Mouse (Mus musculus): ENCODE measurements around the gene Spop. TPM values are rescaled to one million over a fixed set of nuclear protein-coding genes. Genes with fewer than 3 reads are reported as not detected.

Spop gene
- polyA plus RNA-seq, 1 experiment from 2014 or later: 112 TPM

DNA sequence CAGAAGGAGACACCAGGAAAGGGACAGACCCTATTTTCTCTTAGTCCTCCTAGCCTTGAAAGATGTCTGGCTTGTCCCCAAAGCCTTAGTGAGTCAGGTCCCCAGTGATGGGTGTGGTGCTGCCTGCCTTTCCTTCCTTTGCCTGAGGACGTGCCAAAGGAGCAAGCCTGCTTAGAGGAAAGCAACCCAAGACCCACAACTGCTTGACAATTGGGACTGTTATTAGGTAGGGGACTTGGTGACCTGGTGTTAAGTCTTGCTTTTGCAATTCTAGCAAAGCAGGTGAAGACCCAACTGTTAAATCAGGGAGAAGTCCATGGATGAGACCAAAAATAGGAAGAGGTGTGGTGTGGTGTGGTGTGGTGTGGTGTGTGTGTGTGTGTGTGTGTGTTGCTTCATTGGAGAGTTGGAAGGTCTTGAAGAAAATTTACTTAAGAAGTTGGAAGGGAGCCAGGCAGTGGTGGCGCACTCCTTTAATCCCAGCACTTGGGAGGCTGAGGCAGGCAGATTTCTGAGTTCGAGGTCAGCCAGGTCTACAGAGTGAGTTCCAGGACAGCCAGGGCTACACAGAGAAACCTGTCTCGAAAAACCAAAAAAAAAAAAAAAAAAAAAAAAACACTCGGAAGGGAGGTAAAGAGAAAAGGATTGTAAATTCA, 30.4 kb upstream of the Spop start:
- no peak overlapping the region for H3K4me2 ChIP-seq
- no peak for ATAC-seq (ENCODE audit: insufficient read depth)
- H3K4me1 ChIP-seq (ENCODE audit: insufficient read depth): peaks cover 5% of the 10 kb centered on the region; the same call in 1 of the 2 replicates
- TF ChIP-seq CTCF (IDR thresholded peaks at IDR 0.05; ENCODE audit: low read depth): no peak
- no peak for DNase-seq
- no peak overlapping the region for H3K9ac ChIP-seq
- H3K4me3 ChIP-seq (ENCODE audit: low read depth, low read length): no peak overlapping the region
- 88% methylated on average over 5 of the region's 5 CpGs for WGBS
- peaks cover 45% of the 10 kb centered on the region for H3K36me3 ChIP-seq (ENCODE audit: insufficient read depth)
- H3K27me3 ChIP-seq (ENCODE audit: insufficient read depth, low read length): no peaks in the 10 kb centered on the region
- no peak overlapping the region for H3K27ac ChIP-seq (ENCODE audit: low read depth)
- H3K9me3 ChIP-seq (ENCODE audit: low read depth, low read length): no peaks in the 10 kb centered on the region

DNA sequence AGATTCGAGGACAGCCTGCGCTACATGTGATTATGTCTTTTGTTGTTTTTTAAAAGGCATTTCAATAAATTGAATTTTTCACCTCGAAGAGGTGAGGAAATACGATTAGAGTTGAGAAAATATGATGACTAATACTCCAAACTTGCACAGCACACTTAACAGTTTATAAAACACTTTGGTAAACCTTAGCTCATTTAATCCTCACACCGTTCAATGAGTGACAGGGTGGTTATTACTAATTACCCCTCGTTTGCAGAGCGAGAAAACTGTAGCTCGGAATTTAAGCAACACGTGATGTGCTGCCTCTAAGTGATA, 29.9 kb upstream of the Spop start:
- peak overlapping the region; percentile 97 for H3K4me3 ChIP-seq (ENCODE audit: low read depth, low read length)
- peaks cover 50% of the 10 kb centered on the region for H3K36me3 ChIP-seq (ENCODE audit: insufficient read depth)
- peak overlapping the region; percentile 88 for H3K9ac ChIP-seq
- H3K9me3 ChIP-seq (ENCODE audit: low read depth, low read length): no peaks in the 10 kb centered on the region
- no peaks in the 10 kb centered on the region for H3K27me3 ChIP-seq (ENCODE audit: insufficient read depth, low read length)
- peaks cover 5% of the 10 kb centered on the region; the same call in 1 of the 2 replicates for H3K4me1 ChIP-seq (ENCODE audit: insufficient read depth)
- no peak for TF ChIP-seq CTCF (IDR thresholded peaks at IDR 0.05; ENCODE audit: low read depth)
- ATAC-seq (ENCODE audit: insufficient read depth): no peak
- no peak overlapping the region; the same call in 1 of the 2 replicates for H3K27ac ChIP-seq (ENCODE audit: low read depth)
- H3K4me2 ChIP-seq: peak overlapping the region; percentile 67
- 38% methylated on average over 9 of the region's 9 CpGs for WGBS
- no peak for DNase-seq

DNA sequence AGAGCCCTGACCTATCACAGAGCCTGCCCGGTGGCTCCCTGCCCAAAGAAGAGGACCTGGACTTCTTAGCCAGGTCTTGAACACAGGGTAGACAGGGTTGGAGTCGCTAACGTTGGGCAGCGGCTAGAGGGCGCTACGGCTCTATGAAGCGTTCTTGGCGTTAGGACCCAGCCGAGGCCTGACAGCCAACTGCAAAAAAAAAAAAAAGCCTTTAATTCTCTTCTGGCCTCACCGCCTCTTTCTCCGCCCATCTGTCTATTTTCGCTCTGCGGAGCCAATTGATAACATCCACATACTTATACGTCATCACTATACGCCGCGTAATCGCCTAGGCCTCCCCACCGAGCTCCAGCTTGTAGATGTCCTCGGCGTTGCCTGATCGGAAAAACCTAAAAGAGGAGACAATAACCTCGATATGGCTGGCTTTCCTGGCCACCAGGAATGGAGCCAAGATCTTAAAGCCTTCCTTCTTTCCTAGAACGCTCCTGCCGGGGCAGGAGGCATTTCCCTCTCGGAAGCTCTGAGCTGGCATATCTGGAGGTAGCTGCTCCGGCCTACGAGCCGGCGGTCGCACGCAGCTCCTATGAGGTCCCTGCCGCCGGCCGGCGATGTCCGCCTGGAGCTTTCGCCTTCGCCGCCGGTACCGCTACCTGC, 29.4 kb upstream of the Spop start, which contains the start of gene Slc35b1:
Slc35b1 (plus strand) TSS at position 374 of the 654 bp plus-strand sequence.
- Histone ChIP-seq H3K27ac (ENCODE audit: low read depth) (peak within 1 kb of the TSS; percentile 91), H3K4me3 (ENCODE audit: low read depth, low read length) (peak within 1 kb of the TSS; percentile 97), H3K9me3 (ENCODE audit: low read depth, low read length) (no peaks in the 10 kb centered on the region), H3K4me1 (ENCODE audit: insufficient read depth) (peaks cover 5% of the 10 kb centered on the region; the same call in 1 of the 2 replicates), H3K9ac (peak within 1 kb of the TSS; percentile 88), H3K27me3 (ENCODE audit: insufficient read depth, low read length) (no peaks in the 10 kb centered on the region), H3K4me2 (peak within 1 kb of the TSS; percentile 67), H3K36me3 (ENCODE audit: insufficient read depth) (peaks cover 54% of the 10 kb centered on the region)
- DNase-seq: peak; percentile 100
- under 1% methylated on average over 42 of the region's 42 CpGs for WGBS
- peak; percentile 98 for ATAC-seq (ENCODE audit: insufficient read depth)
- TF ChIP-seq CTCF (IDR thresholded peaks at IDR 0.05; ENCODE audit: low read depth): peak; percentile 89

GRCm38 (mm10) chr11:95384973-95385320, 28.9 kb upstream of the Spop start:
- Histone ChIP-seq H3K4me1 (ENCODE audit: insufficient read depth) (peaks cover 5% of the 10 kb centered on the region; the same call in 1 of the 2 replicates), H3K4me2 (peak overlapping the region; percentile 67), H3K27me3 (ENCODE audit: insufficient read depth, low read length) (no peaks in the 10 kb centered on the region), H3K4me3 (ENCODE audit: low read depth, low read length) (peak overlapping the region; percentile 97), H3K27ac (ENCODE audit: low read depth) (peak overlapping the region; percentile 91), H3K36me3 (ENCODE audit: insufficient read depth) (peaks cover 56% of the 10 kb centered on the region), H3K9ac (peak overlapping the region; percentile 88), H3K9me3 (ENCODE audit: low read depth, low read length) (no peaks in the 10 kb centered on the region)
- DNase-seq (no peak), ATAC-seq (ENCODE audit: insufficient read depth) (peak; percentile 24)
- TF ChIP-seq CTCF (IDR thresholded peaks at IDR 0.05; ENCODE audit: low read depth): 0 out of 2 replicates have a peak, but pooled peaks have one; percentile 16
- 0% methylated on average over 14 of the region's 14 CpGs for WGBS

- Histone ChIP-seq H3K27me3 (ENCODE audit: insufficient read depth, low read length) (no peaks in the 10 kb centered on the region), H3K27ac (ENCODE audit: low read depth) (no peak overlapping the region), H3K9ac (no peak overlapping the region), H3K4me3 (ENCODE audit: low read depth, low read length) (no peak overlapping the region), H3K4me1 (ENCODE audit: insufficient read depth) (peaks cover 5% of the 10 kb centered on the region; the same call in 1 of the 2 replicates), H3K4me2 (no peak overlapping the region), H3K9me3 (ENCODE audit: low read depth, low read length) (no peaks in the 10 kb centered on the region), H3K36me3 (ENCODE audit: insufficient read depth) (peaks cover 63% of the 10 kb centered on the region)
- 77% methylated on average over 7 of the region's 7 CpGs for WGBS
- ATAC-seq (ENCODE audit: insufficient read depth): no peak
- DNase-seq: no peak
- no peak for TF ChIP-seq CTCF (IDR thresholded peaks at IDR 0.05; ENCODE audit: low read depth)
Measured at GRCm38 (mm10) chr11:95387354-95387753, 26.5 kb upstream of the Spop start.

DNA sequence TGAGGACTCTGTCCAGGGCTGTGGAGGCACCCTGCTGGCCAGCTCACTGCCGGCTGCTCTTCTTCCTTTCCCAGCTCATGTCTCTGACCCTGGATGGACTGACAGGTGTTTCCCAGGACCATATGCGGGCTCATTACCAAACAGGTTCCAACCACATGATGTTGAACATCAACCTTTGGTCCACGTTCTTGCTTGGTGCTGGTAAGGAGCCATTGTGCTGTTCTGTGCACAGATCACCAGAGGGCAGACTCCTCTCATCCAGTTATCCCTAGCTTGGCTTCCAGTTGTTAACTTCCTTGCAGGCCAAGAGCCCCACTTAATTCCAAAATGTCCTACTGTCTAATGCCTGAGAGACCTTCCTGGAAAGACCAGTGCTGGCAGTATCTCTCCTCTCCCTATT, 24.9 kb upstream of the Spop start:
- TF ChIP-seq CTCF (IDR thresholded peaks at IDR 0.05; ENCODE audit: low read depth): peak; percentile 55
- Histone ChIP-seq H3K27me3 (ENCODE audit: insufficient read depth, low read length) (no peaks in the 10 kb centered on the region), H3K9ac (no peak overlapping the region), H3K4me1 (ENCODE audit: insufficient read depth) (peaks cover 5% of the 10 kb centered on the region; the same call in 1 of the 2 replicates), H3K4me3 (ENCODE audit: low read depth, low read length) (no peak overlapping the region), H3K9me3 (ENCODE audit: low read depth, low read length) (no peaks in the 10 kb centered on the region), H3K36me3 (ENCODE audit: insufficient read depth) (peaks cover 60% of the 10 kb centered on the region), H3K4me2 (no peak overlapping the region), H3K27ac (ENCODE audit: low read depth) (no peak overlapping the region)
- ATAC-seq (ENCODE audit: insufficient read depth): no peak
- 75% methylated on average over 3 of the region's 3 CpGs for WGBS
- DNase-seq: peak; percentile 39

- Histone ChIP-seq H3K27me3 (ENCODE audit: insufficient read depth, low read length) (no peaks in the 10 kb centered on the region), H3K4me2 (no peak overlapping the region), H3K27ac (ENCODE audit: low read depth) (no peak overlapping the region), H3K4me3 (ENCODE audit: low read depth, low read length) (no peak overlapping the region), H3K9me3 (ENCODE audit: low read depth, low read length) (no peaks in the 10 kb centered on the region), H3K9ac (no peak overlapping the region), H3K36me3 (ENCODE audit: insufficient read depth) (peaks cover 60% of the 10 kb centered on the region), H3K4me1 (ENCODE audit: insufficient read depth) (peaks cover 5% of the 10 kb centered on the region; the same call in 1 of the 2 replicates)
- no peak for ATAC-seq (ENCODE audit: insufficient read depth)
- DNase-seq: no peak
- no peak for TF ChIP-seq CTCF (IDR thresholded peaks at IDR 0.05; ENCODE audit: low read depth)
- 90% methylated on average over 6 of the region's 6 CpGs for WGBS
Measured at GRCm38 (mm10) chr11:95390420-95390819, 23.5 kb upstream of the Spop start.
